Mouse (Mus musculus) testis, adult 2 months (tissue): Measurements from ENCODE around the gene Megf9.

Experiments used
- CTCF ChIP-seq: fragments of 200-500 bp; IDR thresholded peaks from 2 replicates; pipeline ENCODE4 v1.5.1; 2012; ENCODE audit warnings: low read depth, mild to moderate bottlenecking, inconsistent platforms, low read length, moderate library complexity; ENCODE audit not compliant: control insufficient read depth, insufficient read depth, insufficient replicate concordance
- POLR2A ChIP-seq: fragments of 200-500 bp; IDR thresholded peaks from 2 replicates; pipeline ENCODE4 v1.6.1; 2012; ENCODE audit warnings: low read depth, mild to moderate bottlenecking, inconsistent platforms, low read length, moderate library complexity; ENCODE audit not compliant: control insufficient read depth

DNA sequence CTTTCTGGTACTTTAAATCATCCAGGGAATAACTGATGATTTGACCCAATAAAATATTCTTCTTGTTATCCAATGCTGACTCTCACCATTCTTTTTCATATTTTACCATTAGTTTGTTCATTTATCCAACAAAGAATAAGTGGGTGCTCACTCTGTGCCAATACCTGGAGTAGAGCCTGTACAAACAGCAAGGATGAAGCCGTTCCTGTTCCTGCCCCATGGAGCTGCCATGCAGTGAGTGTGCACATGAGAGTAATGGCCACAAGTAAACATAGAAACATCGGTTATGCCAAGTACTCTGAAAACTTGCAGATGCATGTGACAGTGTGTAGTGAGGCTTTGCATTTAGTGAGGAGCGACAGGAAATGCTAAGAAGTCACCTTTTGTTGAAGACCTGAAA is 82.6 kb downstream of the Megf9 start:
- TF ChIP-seq POLR2A (no peak), CTCF (no peak)
